Mouse (Mus musculus) gastrocnemius, adult 8-10 months (tissue): ENCODE data around the gene Arntl. TPM values are rescaled to one million over a fixed set of nuclear protein-coding genes. Genes with fewer than 3 reads are reported as not detected.

Experiments
- DNase-seq, 2 experiments: peaks; one replicate each; pipeline ENCODE4 v3.0.0; 2022; ENCODE audit warnings: low spot score in 2 of 2
- total RNA-seq, 4 experiments: library from RNA; stranded (reverse); gene quantifications; 2 replicates each; pipeline ENCODE4 v1.2.4; 2022

Gene Arntl
- total RNA-seq, 4 experiments from 2014 or later: 8.4 to 19.5 (median 11.2) TPM

GRCm38 (mm10) chr7:113207471-113208387 lies 464 bp downstream of the Arntl start:
- peak; percentile 36 to 46 for DNase-seq

GRCm38 (mm10) chr7:113208388-113208753 lies 1.1 kb downstream of the Arntl start:
- no peak for DNase-seq

GRCm38 (mm10) chr7:113210441-113210840 lies 3.2 kb downstream of the Arntl start:
- peak; percentile 25 to 27 for DNase-seq

GRCm38 (mm10) chr7:113214245-113215169 lies 7.2 kb downstream of the Arntl start:
- DNase-seq: no peak

- DNase-seq: peak; percentile 28 to 50
Observed at GRCm38 (mm10) chr7:113216152-113216551, 8.9 kb downstream of the Arntl start.

GRCm38 (mm10) chr7:113219416-113219815 lies 12.2 kb downstream of the Arntl start:
- no peak for DNase-seq

GRCm38 (mm10) chr7:113219864-113220263 lies 12.6 kb downstream of the Arntl start:
- no peak for DNase-seq

- DNase-seq: no peak
Observed at GRCm38 (mm10) chr7:113220691-113221238, 13.5 kb downstream of the Arntl start.

- no peak for DNase-seq
Observed at GRCm38 (mm10) chr7:113222821-113223220, 15.6 kb downstream of the Arntl start.

- no peak for DNase-seq
Observed at GRCm38 (mm10) chr7:113224620-113225019, 17.4 kb downstream of the Arntl start.

- no peak for DNase-seq
Observed at GRCm38 (mm10) chr7:113228498-113228897, 21.2 kb downstream of the Arntl start.

GRCm38 (mm10) chr7:113236135-113236534 lies 28.9 kb downstream of the Arntl start:
- DNase-seq: no peak

- DNase-seq: no peak
Observed at GRCm38 (mm10) chr7:113238365-113238764, 31.1 kb downstream of the Arntl start.

GRCm38 (mm10) chr7:113239448-113240130 lies 32.3 kb downstream of the Arntl start:
- DNase-seq: no peak

- DNase-seq: no peak
Observed at GRCm38 (mm10) chr7:113240438-113240837, 33.2 kb downstream of the Arntl start.

- DNase-seq: peak; percentile 28 to 29
Observed at GRCm38 (mm10) chr7:113241901-113242661, 34.8 kb downstream of the Arntl start.

- peak; percentile 30 to 59 for DNase-seq
Observed at GRCm38 (mm10) chr7:113242688-113243087, 35.4 kb downstream of the Arntl start.

GRCm38 (mm10) chr7:113245144-113245543 lies 37.9 kb downstream of the Arntl start:
- DNase-seq: no peak

GRCm38 (mm10) chr7:113246512-113246911 lies 39.2 kb downstream of the Arntl start:
- no peak for DNase-seq

GRCm38 (mm10) chr7:113247167-113247566 lies 39.9 kb downstream of the Arntl start:
- no peak for DNase-seq
